Mouse (Mus musculus) erythroblast, embryonic 14.5 days (primary cell): ENCODE results near the gene BC052040.

Experiments
- GATA1 ChIP-seq: IDR thresholded peaks from 2 replicates; pipeline ENCODE4 v1.6.1; 2012; ENCODE audit warnings: low read length, inconsistent platforms, mixed read lengths
- TAL1 ChIP-seq: IDR thresholded peaks from 3 replicates; pipeline ENCODE4 v1.6.1; 2012; ENCODE audit warnings: low read length, inconsistent platforms, mixed read lengths

- no peak for TF ChIP-seq GATA1
- TF ChIP-seq TAL1: no peak
Observed at GRCm38 (mm10) chr2:115736416-115736815, 154.9 kb downstream of the BC052040 start.
